Mouse (Mus musculus): ENCODE data around the gene Hes3.

Gene Hes3

GRCm38 (mm10) chr4:152304685-152305084 lies 13.2 kb upstream of the Hes3 start:
- DNase-seq (ENCODE audit: low read depth), result no peak

- DNase-seq (ENCODE audit: low read depth), result no peak
Observed at GRCm38 (mm10) chr4:152303172-152303571, 11.7 kb upstream of the Hes3 start.

DNA sequence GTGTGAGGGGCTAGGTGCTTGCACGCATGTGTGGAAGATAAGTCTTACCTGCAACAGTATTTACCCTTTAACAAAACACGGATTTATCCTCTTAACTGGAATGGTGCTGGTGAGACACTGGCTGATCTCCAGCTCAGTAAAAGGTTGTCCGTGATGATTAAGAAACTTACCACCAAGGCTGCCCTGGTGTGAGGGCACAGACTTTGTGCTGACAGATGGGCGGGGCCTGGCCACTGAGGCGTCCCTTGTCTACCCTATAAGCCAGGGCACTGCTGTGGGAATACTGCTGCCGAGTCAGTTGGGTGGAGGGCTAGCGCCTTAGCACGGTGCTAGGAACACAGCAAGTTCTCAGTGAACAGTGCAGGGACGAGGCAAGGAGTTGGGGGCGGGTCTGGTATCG lies 10.6 kb upstream of the Hes3 start:
- DNase-seq (ENCODE audit: low read depth), result no peak

- DNase-seq (ENCODE audit: low read depth), result no peak
Observed at GRCm38 (mm10) chr4:152300375-152300774, 8.9 kb upstream of the Hes3 start.

GRCm38 (mm10) chr4:152298836-152299235 lies 7.4 kb upstream of the Hes3 start:
- no peak for DNase-seq (ENCODE audit: low read depth)

GRCm38 (mm10) chr4:152296874-152297861 lies 5.7 kb upstream of the Hes3 start, which contains the start of gene Icmt:
Gene Icmt (plus strand): TSS chr4:152297227.
- peak; percentile 89 for DNase-seq (ENCODE audit: low read depth)

GRCm38 (mm10) chr4:152296371-152296770 lies 4.9 kb upstream of the Hes3 start:
- DNase-seq (ENCODE audit: low read depth), result no peak

- DNase-seq (ENCODE audit: low read depth), result no peak
Observed at GRCm38 (mm10) chr4:152295916-152296315, 4.5 kb upstream of the Hes3 start.

DNA sequence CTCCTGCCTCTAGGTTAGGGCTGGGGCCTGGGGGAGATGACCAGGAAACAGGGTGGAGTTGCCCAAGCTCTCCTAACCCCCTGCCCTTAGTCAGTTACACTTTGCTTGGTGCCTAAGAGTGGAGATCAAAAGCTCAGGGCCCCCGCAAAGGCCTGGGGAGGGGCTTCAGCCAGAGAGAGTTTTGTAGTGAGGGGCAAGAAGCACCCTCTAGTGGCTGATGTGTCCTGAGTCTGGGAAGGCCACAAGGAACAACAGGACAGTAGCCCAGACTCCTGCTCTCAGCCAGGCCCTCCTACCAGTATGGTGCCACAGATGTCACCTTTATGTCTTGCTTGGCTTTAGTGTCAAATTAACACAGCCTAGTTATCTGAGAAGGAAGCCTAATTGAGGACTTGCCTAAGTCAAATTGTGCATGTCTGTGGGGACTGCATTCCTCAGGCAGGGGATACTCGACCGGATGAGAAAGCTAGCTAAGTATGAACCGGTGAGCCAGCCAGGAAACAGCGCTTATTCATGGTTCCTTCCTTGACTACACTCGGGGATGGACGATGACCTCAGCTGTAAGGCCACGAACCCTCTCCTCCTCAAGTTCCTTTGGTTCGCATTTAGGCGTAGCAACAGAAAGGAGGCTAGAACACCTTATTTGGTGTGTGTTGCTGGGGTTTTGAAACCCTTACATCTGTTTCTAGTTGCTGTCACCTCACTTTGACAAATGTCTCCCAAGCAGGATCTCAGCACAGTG lies 2.9 kb upstream of the Hes3 start:
- DNase-seq (ENCODE audit: low read depth), result no peak

DNA sequence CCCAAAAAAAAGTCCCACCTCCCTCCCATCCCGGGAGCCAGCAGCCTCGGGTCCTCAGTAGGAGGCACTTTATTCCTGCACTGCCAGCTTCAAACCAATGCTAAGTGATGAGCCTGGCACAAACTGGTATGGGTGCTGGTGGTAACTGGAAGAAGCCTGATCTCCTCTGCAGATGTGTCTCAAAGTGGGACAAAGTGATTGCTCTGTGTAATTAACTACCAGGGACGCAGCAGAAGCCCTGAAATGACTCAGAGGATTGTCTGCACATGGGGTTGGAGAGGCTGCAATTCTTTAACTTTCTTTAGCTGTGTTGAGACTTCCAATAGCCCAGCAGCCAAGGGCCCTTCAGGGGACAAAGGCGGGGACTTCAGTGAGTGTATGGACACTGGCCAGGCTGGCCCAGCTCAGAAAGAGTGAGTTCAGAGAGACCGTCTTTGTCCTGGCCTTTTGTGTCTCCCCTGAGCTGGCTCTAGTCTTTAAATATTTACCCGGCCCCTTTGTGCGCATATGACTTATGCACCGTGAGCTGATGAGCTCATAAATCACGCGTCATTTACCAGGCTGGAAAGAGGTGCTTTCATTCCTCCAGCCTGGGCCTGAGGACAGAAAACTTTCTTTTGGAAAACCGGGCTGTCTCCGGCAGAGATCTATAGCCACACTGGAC lies 772 bp upstream of the Hes3 start:
- no peak for DNase-seq (ENCODE audit: low read depth)

DNA sequence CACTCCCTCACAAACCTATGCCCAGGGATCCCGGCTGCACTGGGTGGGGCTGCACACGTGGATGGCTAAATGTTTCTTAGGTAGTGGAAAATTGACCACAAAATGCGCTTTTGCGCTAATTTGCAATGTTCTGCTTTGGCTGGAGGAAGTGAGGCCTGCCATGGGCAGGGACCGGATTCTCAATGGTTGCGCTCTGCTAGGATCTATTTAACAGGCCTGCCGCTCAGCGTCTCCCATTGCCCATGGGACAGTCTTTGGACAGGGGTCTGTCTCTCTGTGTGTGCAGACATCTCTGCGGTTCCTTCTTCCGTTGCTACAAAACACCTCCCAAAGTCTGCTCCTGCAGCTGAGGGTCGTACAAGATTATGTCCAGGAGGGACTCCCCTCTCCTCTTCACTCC lies 471 bp downstream of the Hes3 start:
- DNase-seq (ENCODE audit: low read depth), result no peak

DNA sequence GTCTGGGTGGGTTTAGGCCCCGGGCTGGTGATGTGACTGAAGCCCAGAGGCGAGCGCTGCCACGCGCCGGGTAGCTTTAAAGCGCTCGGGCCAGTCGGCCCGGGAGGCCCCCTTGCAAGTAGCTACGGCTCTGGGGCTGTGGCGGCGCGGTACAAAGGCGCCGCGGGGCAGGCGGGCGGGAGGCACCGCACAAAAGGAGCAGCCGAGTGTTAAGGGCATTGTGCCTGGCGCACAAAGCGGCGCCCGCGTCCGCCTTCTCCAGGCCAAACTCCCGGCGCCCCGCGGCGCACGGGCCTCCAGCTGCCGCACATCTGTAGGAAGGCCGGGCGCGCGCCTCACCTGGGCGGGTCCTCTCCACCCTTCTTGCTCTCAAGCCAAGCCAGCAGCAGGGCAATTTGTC lies 1.1 kb downstream of the Hes3 start:
- DNase-seq (ENCODE audit: low read depth), result no peak

DNA sequence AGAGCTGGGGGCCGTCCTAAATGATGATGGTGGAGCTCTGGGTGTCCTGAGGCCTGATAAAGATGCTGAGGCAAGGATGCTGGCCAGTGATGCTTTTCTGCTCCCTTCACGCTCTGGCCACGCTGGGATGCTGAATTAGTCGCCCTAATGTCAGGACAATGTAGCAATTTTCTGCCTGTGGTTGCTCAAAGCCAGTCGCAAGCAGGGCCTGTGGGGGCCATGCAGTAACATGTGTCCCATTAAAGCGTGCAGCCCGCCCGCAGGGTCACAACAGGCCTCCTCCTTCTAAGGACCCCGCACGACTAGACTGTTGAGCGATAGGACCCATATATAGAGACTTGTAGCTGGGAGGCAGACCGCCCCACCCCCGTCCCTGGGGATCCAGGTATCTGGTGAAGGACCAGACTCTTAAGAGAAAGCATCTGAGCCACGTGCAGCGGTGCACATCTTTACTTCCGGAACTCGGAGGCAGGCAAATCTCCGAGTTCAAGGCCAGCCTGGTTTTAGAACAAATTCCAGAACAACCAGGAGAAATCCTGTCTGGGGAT lies 3.0 kb downstream of the Hes3 start:
- DNase-seq (ENCODE audit: low read depth), result no peak

- DNase-seq (ENCODE audit: low read depth), result no peak
Observed at GRCm38 (mm10) chr4:152287317-152288120, 3.9 kb downstream of the Hes3 start.

DNA sequence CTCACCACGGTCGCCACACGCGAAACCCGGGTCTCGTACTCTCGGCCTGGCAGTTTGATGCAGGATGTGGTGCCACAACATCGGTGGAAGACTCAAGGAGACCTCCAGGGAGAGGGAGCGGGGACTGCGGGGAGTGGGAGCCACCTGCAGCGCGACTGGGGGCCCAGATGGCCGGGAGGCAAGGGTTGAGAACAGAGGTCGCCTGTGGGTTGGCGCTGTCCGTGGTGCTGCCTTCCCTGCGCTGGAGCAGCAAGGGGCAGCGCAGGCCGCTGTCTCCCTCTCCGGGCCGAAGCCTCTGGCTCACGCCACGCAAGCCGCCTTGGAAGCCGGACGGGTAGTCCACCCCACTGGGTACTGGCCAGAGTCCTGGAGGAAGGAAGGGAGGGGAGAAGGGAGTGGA lies 4.6 kb downstream of the Hes3 start:
- DNase-seq (ENCODE audit: low read depth), result no peak

DNA sequence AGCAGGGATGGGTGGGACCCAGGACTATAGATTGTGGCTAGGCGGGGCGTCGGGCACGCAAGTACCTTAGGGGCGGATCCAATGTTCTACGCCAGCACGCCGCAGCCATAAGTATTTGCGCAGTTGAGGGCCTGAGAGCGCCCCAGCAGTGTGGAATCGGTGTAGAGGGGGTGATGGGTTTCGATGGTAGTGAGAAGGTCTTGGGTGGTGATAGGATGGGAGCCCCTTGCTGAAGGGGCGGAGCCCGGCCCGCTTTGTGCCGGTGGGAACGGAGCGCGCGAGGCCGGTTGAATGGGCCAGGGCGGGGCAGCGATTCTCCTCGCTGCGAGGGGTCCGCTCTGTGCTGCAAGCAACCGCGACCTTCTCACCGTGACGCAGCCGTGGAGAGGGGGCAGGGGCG lies 5.3 kb downstream of the Hes3 start:
- no peak for DNase-seq (ENCODE audit: low read depth)

GRCm38 (mm10) chr4:152285505-152285904 lies 6.0 kb downstream of the Hes3 start:
- DNase-seq (ENCODE audit: low read depth), result no peak

DNA sequence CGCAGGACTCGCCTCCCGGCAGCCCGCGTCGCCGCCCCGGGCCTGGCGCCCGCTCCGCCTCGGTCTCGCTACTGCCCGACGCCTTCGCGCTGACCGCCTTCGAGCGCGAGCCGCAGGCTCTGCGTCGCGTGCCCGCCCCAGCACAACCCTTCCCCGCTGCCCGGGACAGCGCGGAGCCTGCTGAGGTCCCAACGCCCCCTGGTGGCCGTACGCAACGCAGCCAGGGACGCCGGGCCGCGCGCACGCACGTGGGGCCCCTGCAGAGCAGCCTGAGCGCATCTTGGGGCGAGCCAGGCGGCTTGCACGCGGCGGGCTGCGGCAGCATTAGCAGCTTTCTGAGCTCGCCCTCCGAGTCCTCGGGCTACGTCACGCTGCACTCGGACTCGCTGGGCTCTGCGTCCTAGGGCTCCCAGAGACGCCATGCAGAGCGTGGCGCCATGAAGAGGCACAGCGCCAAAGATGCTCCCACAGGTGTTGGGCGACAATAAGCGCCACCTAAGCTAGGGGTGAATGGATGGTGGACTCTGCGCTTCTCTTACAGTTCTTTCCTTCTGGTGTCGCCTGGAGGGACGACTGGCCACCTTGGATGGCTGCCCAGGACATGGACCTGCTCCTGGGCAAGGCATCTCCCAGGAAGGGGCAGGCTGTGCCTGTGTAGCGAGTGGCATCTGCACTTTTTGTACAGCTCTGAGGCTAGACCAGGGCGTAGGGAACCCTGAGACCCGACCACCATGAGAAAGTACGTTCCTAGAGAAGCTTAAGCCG lies 8.1 kb downstream of the Hes3 start:
- DNase-seq (ENCODE audit: low read depth), result no peak

DNA sequence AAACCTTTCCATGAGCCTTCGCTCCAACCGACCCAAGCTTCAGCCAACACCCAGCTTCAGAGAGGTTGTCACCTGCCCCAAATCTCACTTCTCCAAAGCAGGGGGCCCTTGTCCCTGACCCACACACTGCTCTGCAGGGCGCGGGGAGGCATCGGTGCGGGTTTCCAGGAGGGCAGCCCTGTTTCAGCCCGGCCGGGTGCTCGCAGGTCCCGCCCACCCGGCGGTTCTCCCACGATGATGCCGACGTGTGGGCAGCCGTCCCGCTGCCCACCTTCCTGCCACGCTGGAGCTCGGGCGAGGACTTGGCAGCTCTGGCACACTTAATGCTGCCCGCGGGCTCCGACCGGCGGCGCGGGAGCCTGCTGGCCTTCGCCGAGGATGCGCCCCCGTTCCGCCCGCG lies 8.7 kb downstream of the Hes3 start:
- no peak for DNase-seq (ENCODE audit: low read depth)

GRCm38 (mm10) chr4:152281601-152282000 lies 9.9 kb downstream of the Hes3 start:
- no peak for DNase-seq (ENCODE audit: low read depth)

DNA sequence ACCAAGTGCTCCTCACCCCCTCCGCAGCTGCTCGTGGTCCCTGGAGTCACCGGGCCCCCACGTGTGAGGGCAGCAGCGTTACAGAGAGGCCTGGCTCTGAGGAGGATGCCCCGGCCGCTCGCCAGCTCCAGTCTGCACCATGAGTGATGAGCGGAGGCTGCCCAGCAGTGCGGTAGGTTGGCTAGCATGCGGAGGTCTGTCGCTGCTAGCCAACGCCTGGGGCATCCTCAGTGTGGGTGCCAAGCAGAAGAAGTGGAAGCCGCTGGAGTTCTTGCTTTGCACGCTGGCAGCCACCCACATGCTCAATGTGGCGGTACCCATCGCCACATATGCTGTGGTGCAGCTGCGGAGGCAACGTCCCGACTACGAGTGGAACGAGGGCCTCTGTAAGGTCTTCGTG lies 12.5 kb downstream of the Hes3 start:
- DNase-seq (ENCODE audit: low read depth), result no peak
